Mouse (Mus musculus) cortical plate, adult 2 months (tissue): Measurements from ENCODE around the gene Gna11. TPM values are rescaled to one million over a fixed set of nuclear protein-coding genes. Genes with fewer than 3 reads are reported as not detected.

Experiments
- H3K27ac ChIP-seq: fragments of 200-500 bp; 2 replicates; pipeline ENCODE4 v1.5.1; 2012; ENCODE audit warnings: low read length, control low read depth, inconsistent platforms; ENCODE audit not compliant: insufficient read depth
- H3K4me1 ChIP-seq: fragments of 200-500 bp; 2 replicates; pipeline ENCODE4 v1.6.1; 2011; ENCODE audit warnings: low read length; ENCODE audit not compliant: control insufficient read depth, insufficient read depth
- H3K4me3 ChIP-seq: fragments of 200-500 bp; 2 replicates; pipeline ENCODE4 v1.5.1; 2011; ENCODE audit warnings: mild to moderate bottlenecking, low read length, control low read depth; ENCODE audit not compliant: insufficient read depth
- CTCF ChIP-seq: fragments of 200-500 bp; IDR thresholded peaks from 2 replicates; pipeline ENCODE4 v1.5.1; 2011; ENCODE audit warnings: mild to moderate bottlenecking, control low read depth, low read length; ENCODE audit not compliant: insufficient read depth; ENCODE audit errors: extremely low read depth
- POLR2A ChIP-seq: fragments of 200-500 bp; IDR thresholded peaks from 2 replicates; pipeline ENCODE4 v1.6.1; 2011; ENCODE audit warnings: mild to moderate bottlenecking, low read length, control low read depth; ENCODE audit not compliant: insufficient read depth; ENCODE audit errors: extremely low read depth
- polyA plus RNA-seq: library from polyadenylated mRNA; depleted of rRNA; stranded (reverse); fragments of >200 nt; gene quantifications from 2 replicates; pipeline ENCODE4 v1.2.3, GENCODE M21; 2012

Gna11 gene
- polyA plus RNA-seq, 1 experiment = 147 TPM

DNA sequence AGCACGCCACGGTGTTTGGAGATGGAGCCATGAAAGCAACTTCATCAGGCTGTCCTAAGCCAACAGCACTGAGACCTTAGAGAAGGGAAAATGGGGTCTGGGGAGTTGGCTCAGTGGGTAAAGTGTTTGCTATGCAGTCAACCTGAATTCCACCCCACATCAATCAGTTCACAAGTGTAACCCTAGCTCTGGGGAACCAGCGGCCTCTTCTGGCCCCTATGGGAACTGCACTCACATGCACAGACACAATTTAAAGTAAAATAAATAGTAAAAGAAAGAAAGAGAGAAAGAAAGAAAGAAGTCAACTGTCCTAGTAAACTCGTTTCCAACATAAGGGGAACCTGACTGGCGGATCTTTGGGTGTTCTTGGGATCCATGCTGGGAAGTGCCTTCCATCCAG, 31.2 kb downstream of the Gna11 start:
- TF ChIP-seq CTCF = no peak
- no peak for TF ChIP-seq POLR2A
- H3K4me3 ChIP-seq = no peak overlapping the region
- H3K4me1 ChIP-seq = no peaks in the 10 kb centered on the region
- H3K27ac ChIP-seq = no peak overlapping the region

DNA sequence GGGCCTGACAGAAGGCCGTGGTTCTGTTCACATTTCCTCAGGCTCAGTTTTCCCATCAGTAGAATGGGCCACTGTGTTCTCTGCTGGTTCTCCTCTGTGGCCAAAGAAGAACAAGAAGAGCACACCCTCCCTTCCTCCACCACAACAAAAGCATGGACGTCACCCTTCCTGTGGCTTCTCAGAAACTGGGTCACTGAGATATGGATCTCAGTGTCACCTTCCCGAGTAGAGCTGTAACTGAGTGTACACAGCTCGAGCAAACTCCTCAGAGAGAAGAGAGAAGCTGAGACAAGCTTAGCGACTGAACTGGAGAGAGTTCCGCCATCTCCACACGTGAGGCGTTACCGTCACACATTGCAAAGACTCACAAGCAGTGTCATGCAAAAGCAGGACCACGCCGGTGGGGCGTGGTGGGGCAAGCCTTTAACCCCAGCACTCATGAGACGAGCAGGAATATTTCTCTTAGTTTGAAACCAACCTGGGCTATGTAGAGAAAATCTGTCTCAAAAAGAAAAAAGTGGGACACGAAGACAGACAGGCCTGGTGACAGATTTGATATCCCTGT, 34.7 kb downstream of the Gna11 start:
- Histone ChIP-seq H3K4me3 (no peak overlapping the region), H3K27ac (no peak overlapping the region), H3K4me1 (no peaks in the 10 kb centered on the region)
- TF ChIP-seq POLR2A (no peak), CTCF (no peak)

DNA sequence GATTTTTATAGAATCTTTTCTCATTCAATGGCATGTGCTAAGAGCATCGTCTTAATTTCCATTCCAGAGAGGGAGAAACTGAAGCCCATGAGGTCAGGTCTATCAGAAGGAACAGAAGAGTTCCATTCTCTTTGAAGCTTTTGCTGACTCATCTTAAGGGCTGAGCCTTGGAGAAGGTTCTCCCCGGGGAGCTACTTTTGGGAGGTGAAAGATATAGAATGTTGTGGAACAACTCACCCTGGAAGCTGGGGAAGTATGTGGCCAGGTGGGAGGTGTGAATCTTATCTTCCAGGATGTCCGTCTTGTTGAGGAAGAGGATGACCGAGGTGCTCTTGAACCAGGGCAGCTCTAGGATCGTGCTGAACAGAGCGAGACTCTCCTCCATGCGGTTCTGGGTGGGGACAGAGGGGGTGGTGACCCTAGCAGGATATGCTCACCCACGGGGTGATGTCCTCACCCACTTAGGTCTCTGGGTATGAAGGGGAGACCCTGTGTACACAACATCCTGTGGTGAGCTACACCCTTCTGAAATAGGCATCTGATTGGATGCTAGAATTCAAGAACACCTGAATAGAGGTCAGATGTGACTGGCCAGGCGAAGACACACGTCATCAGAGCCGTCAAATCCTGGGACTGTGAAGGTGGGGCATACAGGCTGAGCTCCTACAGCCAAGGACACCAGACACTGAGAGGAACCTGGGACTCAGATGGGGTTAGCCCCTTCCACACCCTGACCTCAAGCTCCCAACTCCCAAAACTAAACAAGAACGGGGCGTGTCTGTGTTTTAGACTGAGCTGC, 37.1 kb downstream of the Gna11 start:
- TF ChIP-seq CTCF (no peak), POLR2A (no peak)
- Histone ChIP-seq H3K4me3 (no peak overlapping the region), H3K27ac (no peak overlapping the region)

DNA sequence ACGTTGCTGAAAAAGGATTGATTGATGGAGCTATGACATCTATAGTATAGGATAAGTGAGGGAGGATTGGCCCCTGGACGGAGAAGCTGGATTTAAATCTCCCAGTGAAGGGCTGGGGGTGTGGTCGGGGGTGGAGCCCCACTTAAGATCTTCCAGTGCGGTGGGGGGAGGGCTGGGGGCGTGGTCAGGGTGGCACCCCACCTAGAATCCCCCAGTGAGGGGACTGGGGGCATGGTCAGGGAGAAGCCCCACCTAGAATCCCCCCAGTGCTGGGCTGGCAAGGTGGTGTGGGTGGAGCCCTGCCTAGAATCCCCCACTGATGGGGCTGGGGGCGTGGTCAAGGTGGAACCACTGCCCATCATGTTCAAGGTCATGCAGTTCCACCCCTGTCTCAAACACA, 37.9 kb downstream of the Gna11 start:
- Histone ChIP-seq H3K4me1 (no peaks in the 10 kb centered on the region), H3K4me3 (no peak overlapping the region), H3K27ac (no peak overlapping the region)
- TF ChIP-seq POLR2A (no peak), CTCF (no peak)

More for the DNA sequence above, 37.1 kb downstream of the Gna11 start:
- H3K4me1 ChIP-seq = no peaks in the 10 kb centered on the region

DNA sequence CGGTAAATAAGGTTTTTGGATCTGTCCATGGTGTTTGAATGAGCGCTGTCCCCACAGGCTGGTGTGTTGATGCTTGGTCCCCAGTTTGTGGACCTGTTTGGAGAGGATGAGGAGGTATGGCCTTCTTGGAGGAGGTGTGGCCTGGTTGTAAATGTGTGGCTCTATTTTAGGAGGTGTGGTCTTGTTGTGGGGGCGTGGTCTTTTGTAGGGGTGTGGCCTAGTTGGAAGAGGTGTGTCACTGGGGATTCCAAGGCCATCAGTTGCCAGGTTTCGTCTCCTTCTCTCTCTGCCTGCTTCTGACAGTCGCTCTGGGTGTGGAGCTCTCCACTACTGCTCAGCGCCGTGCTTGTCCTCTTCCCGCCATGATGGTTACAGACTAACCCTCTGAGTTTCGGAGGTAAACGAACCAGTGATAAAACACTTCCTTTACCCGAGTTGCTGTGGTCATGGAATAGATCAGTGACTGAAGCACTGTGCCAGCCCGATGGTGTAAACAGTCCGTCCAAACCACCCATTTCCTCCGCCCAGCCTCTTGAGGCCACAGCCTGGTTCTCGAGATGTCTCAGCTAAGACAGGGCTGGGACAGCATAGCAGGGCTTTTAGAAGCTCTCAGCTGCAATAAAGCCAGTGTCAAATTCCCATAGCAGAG, 39.9 kb downstream of the Gna11 start:
- TF ChIP-seq CTCF (no peak), POLR2A (no peak)
- Histone ChIP-seq H3K4me3 (no peak overlapping the region), H3K27ac (no peak overlapping the region), H3K4me1 (no peaks in the 10 kb centered on the region)

DNA sequence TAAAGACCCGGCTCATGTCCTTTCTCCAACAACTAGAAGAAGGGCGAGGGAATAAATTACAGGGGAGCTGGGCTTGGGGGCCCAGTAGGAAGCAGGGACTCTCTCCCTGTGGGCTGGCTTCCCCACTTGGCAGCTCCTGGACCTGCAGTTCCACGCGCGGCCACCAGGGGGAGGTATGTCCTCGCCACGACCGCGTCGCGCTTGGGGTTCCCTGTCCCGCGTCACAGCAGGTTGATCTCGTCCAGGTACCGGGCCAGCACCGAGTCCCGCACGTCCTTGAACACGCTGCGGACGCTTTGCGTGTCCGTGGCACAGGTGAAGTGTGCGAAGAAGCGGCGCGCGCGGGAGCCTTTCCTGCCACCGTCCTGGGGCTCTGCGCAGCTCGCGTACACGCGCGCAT, 42.3 kb downstream of the Gna11 start:
- TF ChIP-seq POLR2A = no peak
- TF ChIP-seq CTCF = peak; percentile 89
- H3K4me3 ChIP-seq = peak overlapping the region; percentile 30
- H3K4me1 ChIP-seq = no peaks in the 10 kb centered on the region
- H3K27ac ChIP-seq = no peak overlapping the region

DNA sequence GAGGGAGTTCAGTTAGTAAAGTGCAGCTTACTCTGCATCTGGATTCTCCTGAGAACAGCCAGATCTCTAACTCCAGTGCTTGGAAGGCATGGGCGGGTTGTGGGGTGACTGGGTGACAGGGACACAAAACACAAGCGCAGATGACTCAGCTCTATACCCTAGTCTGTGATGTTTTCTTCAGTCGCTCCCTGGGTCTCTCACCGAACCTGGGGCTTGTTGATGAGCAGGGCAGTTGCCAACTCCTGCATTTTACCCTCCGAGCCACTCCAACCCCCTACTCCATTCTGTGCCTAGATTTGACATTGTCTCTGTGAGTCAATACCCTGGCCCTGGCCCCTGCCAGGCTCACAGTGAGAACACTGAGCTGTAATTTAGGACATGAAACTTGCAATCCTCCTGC, 43.1 kb downstream of the Gna11 start:
- H3K4me3 ChIP-seq = no peak overlapping the region
- no peak overlapping the region for H3K27ac ChIP-seq
- no peak for TF ChIP-seq POLR2A
- no peak for TF ChIP-seq CTCF
- H3K4me1 ChIP-seq = no peaks in the 10 kb centered on the region

DNA sequence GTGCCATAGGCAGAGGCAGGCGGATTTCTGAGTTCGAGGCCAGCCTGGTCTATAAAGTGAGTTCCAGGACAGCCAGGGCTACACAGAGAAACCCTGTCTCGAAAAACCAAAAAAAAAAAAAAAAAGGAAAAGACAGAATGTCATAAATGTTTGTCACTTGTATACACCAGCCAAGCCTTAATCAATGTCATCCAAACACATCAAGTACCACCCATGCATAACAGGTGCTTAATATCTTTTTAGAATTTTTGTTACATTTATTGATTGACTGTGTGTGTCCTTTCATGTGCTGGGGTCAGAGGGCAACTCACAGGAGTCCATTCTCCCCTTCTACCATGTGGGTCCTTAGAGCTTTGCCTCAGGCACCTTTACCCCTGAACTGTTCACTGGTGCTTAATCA, 45.0 kb downstream of the Gna11 start, which contains the start of gene S1pr4:
Gene S1pr4, minus strand, starts transcription at position 101 of the 400 bp plus-strand sequence.
- Histone ChIP-seq H3K4me3 (no peak within 1 kb of the TSS), H3K4me1 (no peaks in the 10 kb centered on the region; the same call in 1 of the 2 replicates), H3K27ac (peak within 1 kb of the TSS; percentile 7; the same call in 1 of the 2 replicates)
- no peak for TF ChIP-seq POLR2A
- no peak for TF ChIP-seq CTCF

DNA sequence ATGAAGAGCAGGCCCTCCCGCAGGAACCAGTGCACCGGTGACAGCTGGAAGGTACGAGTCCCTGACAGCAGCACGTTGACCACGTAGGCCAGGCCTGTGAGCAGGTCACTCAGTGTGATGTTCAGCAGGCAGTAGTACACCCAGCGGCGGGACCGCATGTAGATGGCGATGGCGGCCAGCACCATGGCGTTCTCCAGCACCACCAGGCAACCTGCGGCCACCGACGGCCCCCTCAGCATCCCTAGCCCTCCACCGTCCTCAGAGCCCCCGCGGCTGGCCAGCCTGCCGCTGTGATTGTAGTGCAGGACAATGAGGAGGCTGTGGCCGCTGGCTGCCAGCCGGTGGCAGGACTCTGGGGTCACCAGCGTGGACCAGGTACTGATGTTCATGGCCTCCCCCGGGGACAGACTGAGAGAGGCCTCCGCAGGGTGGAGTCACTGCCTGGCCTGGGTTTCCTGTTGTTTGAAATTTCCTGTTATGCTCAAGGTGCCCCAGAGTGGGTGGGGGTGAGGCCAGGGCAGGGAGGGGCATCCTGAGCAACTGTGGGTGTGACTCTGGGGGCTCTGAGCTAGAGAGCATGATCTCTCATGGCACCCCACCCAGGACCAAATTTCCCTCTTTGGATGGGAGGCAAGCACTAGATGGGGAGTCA, 45.6 kb downstream of the Gna11 start:
- Histone ChIP-seq H3K4me3 (no peak overlapping the region), H3K27ac (peak overlapping the region; percentile 7; the same call in 1 of the 2 replicates), H3K4me1 (peaks cover 4% of the 10 kb centered on the region)
- TF ChIP-seq CTCF = no peak
